1 mouse cellular context compared by ENCODE assay signal in the genomic region with DNA sequence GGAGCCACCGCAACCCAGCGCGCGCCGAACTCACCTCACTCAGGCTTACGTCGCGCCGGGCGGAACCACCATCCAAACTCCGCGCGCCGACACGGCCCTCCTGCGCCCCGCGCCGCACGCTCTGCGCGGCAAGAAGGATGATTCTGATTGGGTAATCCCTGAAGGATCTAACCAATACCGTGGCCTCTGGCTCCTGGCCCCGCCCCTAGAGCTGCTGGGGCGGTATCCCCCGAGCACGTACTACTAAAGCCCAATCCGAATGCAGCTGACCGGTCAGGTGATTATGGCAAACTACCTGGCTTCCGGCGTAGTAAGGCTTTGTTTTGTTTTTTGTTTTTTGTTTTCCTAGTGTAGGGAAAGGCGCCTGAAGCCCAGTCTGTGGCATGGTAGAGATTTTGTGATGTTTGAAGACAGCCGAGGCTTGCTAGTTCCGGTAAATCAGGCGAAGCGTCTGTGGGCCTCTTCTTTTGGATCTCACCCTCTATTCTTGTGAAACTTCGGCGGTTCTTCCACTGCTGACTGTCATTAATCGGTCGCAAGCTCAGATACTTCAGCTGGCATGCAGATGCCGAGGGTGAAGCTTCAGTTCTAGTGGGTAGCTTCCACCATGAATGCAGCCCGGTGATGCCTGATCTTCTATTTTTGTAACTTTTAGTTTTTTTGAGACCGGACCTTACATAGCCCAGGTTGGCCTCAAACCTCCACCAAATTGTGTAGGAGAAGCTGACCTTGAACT.
TF ChIP-seq lines count a peak whose summit lies in the region.

A gene (minus strand): TSS at position 111 of the 736 bp plus-strand sequence.

TF ChIP-seq in CH12.LX, 34 proteins besides CTCF, POLR2A, EP300 and RAD21 (continued from another document):
- TF ChIP-seq MAZ (IDR thresholded peaks at IDR 0.05; ENCODE audit: low read depth, low read length) (peak; percentile 52; the same call in 1 of the 2 replicates), NRF1 (IDR thresholded peaks at IDR 0.05; ENCODE audit: low read depth, low read length) (peak; percentile 61), ZMIZ1 (IDR thresholded peaks at IDR 0.05; ENCODE audit: low read depth, low read length) (peak; percentile 76; the same call in 1 of the 2 replicates), TCF12 (IDR thresholded peaks at IDR 0.05; ENCODE audit: low read depth, low read length) (peak; percentile 73), ELF1 (IDR thresholded peaks at IDR 0.05; ENCODE audit: low read depth, low read length) (peak; percentile 75), UBTF (IDR thresholded peaks at IDR 0.05; ENCODE audit: low read depth, low read length) (no peak), POLR2AphosphoS2 (IDR thresholded peaks at IDR 0.05; ENCODE audit: low read depth, low read length) (peak; percentile 72; the same call in 1 of the 2 replicates), ZNF384 (IDR thresholded peaks at IDR 0.05; ENCODE audit: low read depth, low read length) (no peak), MAFK (IDR thresholded peaks at IDR 0.05; ENCODE audit: insufficient replicate concordance, low read length) (no peak), MEF2A (IDR thresholded peaks at IDR 0.05; ENCODE audit: borderline replicate concordance, low read depth, low read length) (no peak), PAX5 (IDR thresholded peaks at IDR 0.05; ENCODE audit: low read length) (no peak), CHD2 (IDR thresholded peaks at IDR 0.05; ENCODE audit: low read length) (peak; percentile 78), RCOR1 (conservative IDR thresholded peaks at IDR 0.05; ENCODE audit: low read depth, low read length) (peak; percentile 73; the same call in 1 of the 2 replicates), MYC (IDR thresholded peaks at IDR 0.05; ENCODE audit: low read depth, low read length) (peak; percentile 47; the same call in 1 of the 2 replicates), SIN3A (IDR thresholded peaks at IDR 0.05; ENCODE audit: low read length) (peak; percentile 94), JUND (conservative IDR thresholded peaks at IDR 0.05; ENCODE audit: low read depth, low read length) (no peak), GABPA (IDR thresholded peaks at IDR 0.05; ENCODE audit: insufficient replicate concordance, low read depth, low read length) (no peak; the same call in 1 of the 2 replicates), E2F4 (IDR thresholded peaks at IDR 0.05; ENCODE audit: insufficient replicate concordance, low read depth, low read length) (peak; percentile 95; the same call in 1 of the 2 replicates), HCFC1 (IDR thresholded peaks at IDR 0.05; ENCODE audit: low read depth, low read length) (peak; percentile 81), SMC3 (IDR thresholded peaks at IDR 0.05; ENCODE audit: low read depth, low read length) (no peak), MXI1 (IDR thresholded peaks at IDR 0.05; ENCODE audit: low read depth, low read length) (peak; percentile 91)
